Mouse (Mus musculus) right cerebral cortex, adult 18-20 months (tissue): ENCODE measurements around the gene Hgd.
"Not testable (repeated sequence)": the region's sequence is repeated elsewhere in the genome, so short reads cannot be mapped to it uniquely, and the experiment has no call there.

ENCODE experiments used
- DNase-seq: peaks from one replicate; pipeline ENCODE4 v3.0.0; 2022; ENCODE audit warnings: mixed read lengths

The Hgd gene

GRCm38 (mm10) chr16:37635095-37635494, 55.1 kb downstream of the Hgd start:
- no peak for DNase-seq

- DNase-seq, result peak; percentile 82
Observed at GRCm38 (mm10) chr16:37636107-37636506, 56.2 kb downstream of the Hgd start.

- no peak for DNase-seq
Observed at GRCm38 (mm10) chr16:37637802-37638201, 57.8 kb downstream of the Hgd start.

- not testable (repeated sequence) for DNase-seq
Observed at GRCm38 (mm10) chr16:37640522-37640921, 60.6 kb downstream of the Hgd start.

- DNase-seq, result no peak
Observed at GRCm38 (mm10) chr16:37644486-37644885, 64.5 kb downstream of the Hgd start.

- no peak for DNase-seq
Observed at GRCm38 (mm10) chr16:37645211-37645610, 65.3 kb downstream of the Hgd start.

- DNase-seq, result no peak
Observed at GRCm38 (mm10) chr16:37645799-37646198, 65.8 kb downstream of the Hgd start.

- peak; percentile 61 for DNase-seq
Observed at GRCm38 (mm10) chr16:37647067-37647466, 67.1 kb downstream of the Hgd start.

- no peak for DNase-seq
Observed at GRCm38 (mm10) chr16:37647936-37648335, 68.0 kb downstream of the Hgd start.

- DNase-seq, result no peak
Observed at GRCm38 (mm10) chr16:37649068-37649467, 69.1 kb downstream of the Hgd start.

GRCm38 (mm10) chr16:37651467-37651866, 71.5 kb downstream of the Hgd start:
- DNase-seq, result no peak

- no peak for DNase-seq
Observed at GRCm38 (mm10) chr16:37652654-37653053, 72.7 kb downstream of the Hgd start.

GRCm38 (mm10) chr16:37653058-37653457, 73.1 kb downstream of the Hgd start:
- no peak for DNase-seq

GRCm38 (mm10) chr16:37653731-37654657, 74.0 kb downstream of the Hgd start, which contains the start of gene Ndufb4:
TSS of gene Ndufb4 (minus strand) at chr16:37654453.
- peak; percentile 97 for DNase-seq

GRCm38 (mm10) chr16:37654831-37655455, 75.0 kb downstream of the Hgd start:
- DNase-seq, result no peak

- DNase-seq, result no peak
Observed at GRCm38 (mm10) chr16:37655756-37656347, 75.9 kb downstream of the Hgd start.

- DNase-seq, result no peak
Observed at GRCm38 (mm10) chr16:37656796-37657195, 76.8 kb downstream of the Hgd start.

- DNase-seq, result no peak
Observed at GRCm38 (mm10) chr16:37663643-37664459, 83.9 kb downstream of the Hgd start.

- DNase-seq, result no peak
Observed at GRCm38 (mm10) chr16:37665394-37665935, 85.5 kb downstream of the Hgd start.

- no peak for DNase-seq
Observed at GRCm38 (mm10) chr16:37670666-37671283, 90.8 kb downstream of the Hgd start.

GRCm38 (mm10) chr16:37675326-37675725, 95.4 kb downstream of the Hgd start:
- no peak for DNase-seq
